Mouse (Mus musculus): ENCODE data around the gene Ank3. TPM values are rescaled to one million over a fixed set of nuclear protein-coding genes. Genes with fewer than 3 reads are reported as not detected.

Ank3 gene
- total RNA-seq (2023; ENCODE audit: inconsistent age), result 0.64 to 0.78 TPM in 2 of 4 replicates, not detected in the others

DNA sequence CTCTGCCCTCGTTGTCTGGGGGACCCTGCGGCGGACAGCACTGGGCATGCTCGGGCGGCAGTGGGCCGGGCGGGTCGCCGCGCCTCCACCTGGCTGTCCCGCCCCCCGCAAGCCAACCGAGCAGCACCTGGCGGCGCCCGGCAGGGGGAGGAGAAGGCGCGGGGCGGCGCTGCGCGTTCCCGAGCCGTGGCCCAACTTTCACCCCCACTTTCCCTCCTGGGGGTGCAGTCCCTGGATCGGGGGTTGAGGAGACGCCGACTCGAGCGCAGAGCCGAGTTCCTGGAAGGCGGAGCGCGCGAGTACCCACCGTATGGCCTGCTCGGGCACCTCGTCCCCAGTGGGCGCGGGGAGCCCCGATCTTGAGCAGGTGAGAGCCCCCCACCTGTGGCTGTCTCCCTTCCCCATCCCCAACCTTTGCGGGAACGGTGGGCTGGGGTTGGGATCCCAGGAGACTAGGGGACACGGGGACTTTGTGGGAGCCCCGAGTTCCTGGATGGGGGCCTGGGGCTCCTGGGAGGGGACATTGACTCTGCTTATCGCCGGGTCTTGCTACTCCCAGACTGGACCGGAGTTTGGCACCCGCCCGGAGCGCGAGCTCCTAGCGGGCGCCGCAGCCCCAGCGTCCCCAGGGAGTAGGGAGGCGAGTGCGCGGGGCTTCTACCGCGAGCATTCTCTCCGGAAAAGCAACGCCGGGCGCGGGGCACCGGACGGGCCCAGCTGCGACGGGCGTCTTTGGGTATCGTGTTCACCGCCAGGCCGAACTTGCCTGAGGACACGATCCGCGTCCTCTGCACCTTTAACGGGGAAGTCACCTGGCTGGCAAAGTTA, at the start of gene Ank3:
Ank3 (plus strand) TSS at position 11 of the 828 bp plus-strand sequence.

GRCm38 (mm10) chr10:69352212-69353085, 46.1 kb upstream of the Ank3 start, which contains the start of gene Cdk1:
Gene Cdk1, minus strand, starts transcription at chr10:69352938.

Other genes with a start within 250 kb of the Ank3 start
- 18.4 to 21.5 TPM (median 20.0 TPM) in 4 replicates for gene Rhobtb1, start 247.3 kb upstream of the Ank3 start, total RNA-seq (2023; ENCODE audit: inconsistent age)
- gene A930033H14Rik, start 185.7 kb upstream of the Ank3 start, total RNA-seq (2023; ENCODE audit: inconsistent age), result 0.61 to 0.93 TPM (median 0.81 TPM) in 4 replicates
- gene Cdk1, start 45.8 kb upstream of the Ank3 start, total RNA-seq (2023; ENCODE audit: inconsistent age), result 2.1 to 6.2 TPM (median 5.9 TPM) in 4 replicates